Mouse (Mus musculus): ENCODE data around the gene Slc35b2. TPM values are rescaled to one million over a fixed set of nuclear protein-coding genes. Genes with fewer than 3 reads are reported as not detected.

Gene Slc35b2
- polyA plus RNA-seq, 1 experiment from 2014 or later, result 75.8 TPM

DNA sequence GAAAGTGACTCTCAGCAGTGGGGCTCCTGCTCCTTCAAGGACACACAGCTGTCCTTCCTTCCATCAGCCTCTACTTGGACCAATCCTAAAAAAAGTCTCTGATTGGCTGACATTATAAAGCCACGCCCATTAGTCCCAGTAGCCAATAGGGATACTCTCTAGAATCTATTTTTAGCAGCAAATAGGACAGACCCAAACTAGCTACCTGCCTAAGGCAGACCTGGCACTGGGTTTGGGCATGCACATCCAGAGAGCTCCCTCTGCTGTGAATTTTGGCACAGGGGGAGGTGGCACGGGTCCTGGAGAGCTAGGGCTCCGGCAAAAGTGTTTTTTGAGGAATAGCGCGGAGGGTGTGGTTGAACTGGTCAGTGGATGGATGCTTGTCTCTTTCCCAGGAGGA, 37.1 kb upstream of the Slc35b2 start:
- no peak overlapping the region for H3K4me3 ChIP-seq
- ATAC-seq (replicated peaks; ENCODE audit: insufficient number of reproducible peaks, insufficient read depth, low FRiP score, low read depth), result no peak
- no peak overlapping the region for H3K9ac ChIP-seq
- no peak overlapping the region for H3K27ac ChIP-seq
- no peak overlapping the region for H3K4me2 ChIP-seq
- 20% methylated on average over 5 of the region's 5 CpGs for WGBS
- peaks cover 15% of the 10 kb centered on the region for H3K4me1 ChIP-seq (replicated peaks)
- peaks cover 48% of the 10 kb centered on the region for H3K27me3 ChIP-seq
- H3K36me3 ChIP-seq, result no peaks in the 10 kb centered on the region
- H3K9me3 ChIP-seq (replicated peaks), result no peaks in the 10 kb centered on the region

- H3K9me3 ChIP-seq (replicated peaks), result no peaks in the 10 kb centered on the region
- H3K36me3 ChIP-seq, result no peaks in the 10 kb centered on the region
- H3K4me1 ChIP-seq (replicated peaks), result peaks cover 2% of the 10 kb centered on the region; the same call in 1 of the 2 replicates
- no peak overlapping the region for H3K4me3 ChIP-seq
- no peak overlapping the region for H3K27ac ChIP-seq
- H3K4me2 ChIP-seq, result no peak overlapping the region
- WGBS, result 47% methylated on average over 13 of the region's 13 CpGs
- peaks cover 70% of the 10 kb centered on the region for H3K27me3 ChIP-seq
- ATAC-seq (replicated peaks; ENCODE audit: insufficient number of reproducible peaks, insufficient read depth, low FRiP score, low read depth), result no peak
- no peak overlapping the region for H3K9ac ChIP-seq
These were observed 33.3 kb upstream of the Slc35b2 start for GRCm38 (mm10) chr17:45530346-45530782.

DNA sequence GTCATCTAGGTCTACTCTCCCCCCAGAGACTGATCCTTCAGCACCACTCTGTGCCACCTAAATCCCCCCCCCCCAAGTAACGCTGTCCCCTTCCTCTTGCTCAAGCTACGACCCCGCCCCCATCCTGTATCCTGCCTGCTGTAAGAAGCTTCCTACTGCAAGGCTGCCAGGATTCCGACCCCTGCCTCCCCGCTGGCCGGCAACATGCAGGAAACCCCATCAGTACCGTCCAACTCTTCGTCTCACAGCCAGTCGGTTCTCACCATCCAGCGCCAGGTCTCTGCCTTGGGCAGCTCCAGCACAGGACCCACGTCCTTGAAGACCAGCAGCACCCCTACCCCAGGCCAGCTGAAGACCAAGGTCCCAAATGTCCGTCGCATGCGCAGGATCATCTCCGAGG, 30.8 kb upstream of the Slc35b2 start:
- Histone ChIP-seq H3K27me3 (peaks cover 88% of the 10 kb centered on the region), H3K4me2 (no peak overlapping the region), H3K4me3 (no peak overlapping the region), H3K27ac (no peak overlapping the region), H3K9ac (no peak overlapping the region), H3K36me3 (no peaks in the 10 kb centered on the region), H3K4me1 (replicated peaks) (no peaks in the 10 kb centered on the region), H3K9me3 (replicated peaks) (no peaks in the 10 kb centered on the region)
- WGBS, result 44% methylated on average over 15 of the region's 15 CpGs
- ATAC-seq (replicated peaks; ENCODE audit: insufficient number of reproducible peaks, insufficient read depth, low FRiP score, low read depth), result no peak

DNA sequence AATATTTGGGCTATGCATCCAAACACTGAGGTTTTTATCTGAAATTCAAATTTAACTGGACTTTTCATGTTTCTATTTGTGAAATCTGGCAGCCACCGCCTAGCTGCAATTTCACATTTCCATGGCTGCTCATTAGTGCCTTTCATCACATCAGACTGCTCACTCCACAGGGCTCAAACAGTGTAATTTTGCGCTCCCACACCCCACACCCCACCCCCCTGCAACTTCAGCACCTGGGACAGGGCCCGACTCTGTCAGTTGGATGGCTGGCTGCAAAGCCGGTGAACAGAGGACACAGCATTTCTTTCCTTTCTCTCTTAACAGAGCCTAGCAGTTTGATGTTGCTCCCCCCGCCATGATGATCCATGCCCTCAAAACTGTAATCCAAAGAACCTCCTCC, 27.4 kb upstream of the Slc35b2 start:
- no peak overlapping the region for H3K4me3 ChIP-seq
- peaks cover 93% of the 10 kb centered on the region for H3K27me3 ChIP-seq
- no peaks in the 10 kb centered on the region for H3K4me1 ChIP-seq (replicated peaks)
- WGBS, result 12% methylated on average over 5 of the region's 5 CpGs
- H3K27ac ChIP-seq, result no peak overlapping the region
- no peaks in the 10 kb centered on the region for H3K9me3 ChIP-seq (replicated peaks)
- no peak overlapping the region for H3K4me2 ChIP-seq
- H3K36me3 ChIP-seq, result no peaks in the 10 kb centered on the region
- no peak for ATAC-seq (replicated peaks; ENCODE audit: insufficient number of reproducible peaks, insufficient read depth, low FRiP score, low read depth)
- H3K9ac ChIP-seq, result no peak overlapping the region

GRCm38 (mm10) chr17:45538394-45538793, 25.3 kb upstream of the Slc35b2 start:
- peaks cover 95% of the 10 kb centered on the region for H3K27me3 ChIP-seq
- H3K27ac ChIP-seq, result no peak overlapping the region
- H3K4me2 ChIP-seq, result no peak overlapping the region
- no peaks in the 10 kb centered on the region for H3K4me1 ChIP-seq (replicated peaks)
- H3K9me3 ChIP-seq (replicated peaks), result no peaks in the 10 kb centered on the region
- no peaks in the 10 kb centered on the region for H3K36me3 ChIP-seq
- no peak overlapping the region for H3K4me3 ChIP-seq
- H3K9ac ChIP-seq, result no peak overlapping the region
- 47% methylated on average over 4 of the region's 4 CpGs for WGBS
- no peak for ATAC-seq (replicated peaks; ENCODE audit: insufficient number of reproducible peaks, insufficient read depth, low FRiP score, low read depth)

GRCm38 (mm10) chr17:45539664-45540063, 24.0 kb upstream of the Slc35b2 start:
- Histone ChIP-seq H3K4me1 (replicated peaks) (peaks cover 7% of the 10 kb centered on the region), H3K4me3 (no peak overlapping the region), H3K36me3 (no peaks in the 10 kb centered on the region), H3K9me3 (replicated peaks) (no peaks in the 10 kb centered on the region), H3K27ac (no peak overlapping the region), H3K9ac (no peak overlapping the region), H3K4me2 (no peak overlapping the region), H3K27me3 (peaks cover 98% of the 10 kb centered on the region)
- 71% methylated on average over 21 of the region's 21 CpGs for WGBS
- no peak for ATAC-seq (replicated peaks; ENCODE audit: insufficient number of reproducible peaks, insufficient read depth, low FRiP score, low read depth)

DNA sequence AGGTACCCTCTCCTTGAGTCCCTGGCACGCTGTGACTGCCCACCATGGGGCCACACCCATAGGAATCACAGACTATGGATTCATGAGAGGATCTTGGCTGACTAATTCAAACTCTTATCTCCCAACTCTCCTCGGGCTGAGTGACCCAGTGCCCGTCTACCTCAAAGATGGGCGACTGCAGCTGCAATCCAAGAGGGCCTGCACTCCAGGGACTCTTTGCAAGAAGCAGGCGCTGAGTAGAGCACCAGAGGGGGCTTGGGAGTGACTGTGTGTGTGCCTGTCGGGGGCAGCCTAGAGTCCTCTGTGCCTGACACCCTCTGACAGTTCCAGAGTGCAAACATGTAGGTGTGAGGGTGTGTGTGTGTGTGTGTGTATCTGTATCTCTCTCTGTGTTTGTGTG, 21.5 kb upstream of the Slc35b2 start:
- Histone ChIP-seq H3K4me2 (no peak overlapping the region), H3K36me3 (no peaks in the 10 kb centered on the region), H3K4me3 (no peak overlapping the region), H3K27me3 (peaks cover 98% of the 10 kb centered on the region), H3K9me3 (replicated peaks) (no peaks in the 10 kb centered on the region), H3K27ac (no peak overlapping the region), H3K9ac (no peak overlapping the region), H3K4me1 (replicated peaks) (peaks cover 20% of the 10 kb centered on the region)
- WGBS, result 22% methylated on average over 6 of the region's 6 CpGs
- no peak for ATAC-seq (replicated peaks; ENCODE audit: insufficient number of reproducible peaks, insufficient read depth, low FRiP score, low read depth)

DNA sequence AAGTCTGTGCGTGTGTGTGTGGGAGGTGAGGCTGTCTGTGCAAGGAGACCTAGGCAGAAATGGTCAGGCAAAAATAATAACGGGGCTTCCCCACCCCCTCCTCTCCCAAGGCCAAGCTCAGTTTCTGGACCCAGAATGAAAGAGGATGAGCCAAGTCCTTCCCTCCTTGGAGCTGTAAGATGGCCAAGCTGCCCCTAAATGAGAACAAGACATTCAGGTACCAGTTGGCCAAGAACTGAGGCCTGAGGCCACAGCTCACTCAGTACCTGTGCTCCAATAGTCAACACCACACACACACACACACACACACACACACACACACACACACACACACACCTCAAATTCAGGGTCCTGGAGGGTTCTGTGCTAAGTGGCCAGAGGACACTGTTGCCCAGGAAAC, 21.0 kb upstream of the Slc35b2 start:
- 66% methylated on average over 2 of the region's 2 CpGs for WGBS
- peaks cover 98% of the 10 kb centered on the region for H3K27me3 ChIP-seq
- ATAC-seq (replicated peaks; ENCODE audit: insufficient number of reproducible peaks, insufficient read depth, low FRiP score, low read depth), result no peak

GRCm38 (mm10) chr17:45543115-45543514, 20.6 kb upstream of the Slc35b2 start:
- no peak overlapping the region for H3K4me3 ChIP-seq

More for the DNA sequence above, 21.0 kb upstream of the Slc35b2 start:
- H3K27ac ChIP-seq, result no peak overlapping the region
- no peaks in the 10 kb centered on the region for H3K36me3 ChIP-seq
- no peak overlapping the region for H3K4me3 ChIP-seq
- no peak overlapping the region for H3K9ac ChIP-seq
- H3K9me3 ChIP-seq (replicated peaks), result no peaks in the 10 kb centered on the region
- no peak overlapping the region for H3K4me2 ChIP-seq
- peaks cover 20% of the 10 kb centered on the region for H3K4me1 ChIP-seq (replicated peaks)

DNA sequence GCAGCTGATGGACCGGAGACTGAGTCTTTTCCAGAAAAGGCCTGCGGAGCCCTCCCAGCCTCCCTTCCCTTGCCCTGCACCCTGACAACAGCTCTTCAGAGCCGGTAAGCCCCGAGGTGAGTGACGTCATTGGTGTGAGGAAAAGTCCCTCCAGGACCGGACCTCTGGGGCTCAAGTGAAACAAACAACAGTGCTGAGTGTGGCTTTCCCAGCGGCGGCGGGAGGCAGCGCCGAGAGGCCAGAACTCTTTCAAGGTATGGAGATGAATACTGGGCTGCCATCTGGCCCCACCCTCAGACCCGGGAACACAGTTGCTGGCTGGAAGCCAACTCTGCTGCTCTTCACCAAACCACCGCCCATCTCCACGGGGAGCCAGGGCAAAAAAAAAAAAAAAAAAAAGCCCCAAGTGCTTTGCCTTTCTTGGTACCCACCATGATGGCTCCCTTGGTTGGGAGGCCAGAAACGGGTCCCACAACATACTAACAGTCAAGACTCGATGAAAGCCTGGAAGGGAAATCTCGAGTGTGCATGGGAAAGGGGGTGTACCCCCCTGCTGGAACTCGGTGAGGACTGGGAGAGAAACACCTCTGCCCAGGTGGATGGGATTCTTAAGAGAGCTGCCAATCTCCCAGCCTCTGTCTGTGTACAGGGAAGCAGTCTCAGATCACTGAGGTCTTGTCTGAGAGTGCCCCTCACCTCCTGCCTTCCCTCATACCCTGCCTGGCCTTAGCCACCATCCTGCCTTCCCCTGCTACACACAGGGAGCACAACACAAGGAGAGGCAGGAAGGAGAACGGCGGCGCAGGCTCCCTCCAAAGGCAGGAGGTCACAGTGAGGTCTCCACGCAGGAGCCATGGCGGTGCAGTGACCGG, 19.4 kb upstream of the Slc35b2 start:
- H3K27ac ChIP-seq, result no peak overlapping the region
- H3K9ac ChIP-seq, result no peak overlapping the region
- peaks cover 95% of the 10 kb centered on the region for H3K27me3 ChIP-seq
- H3K4me1 ChIP-seq (replicated peaks), result peaks cover 26% of the 10 kb centered on the region
- H3K9me3 ChIP-seq (replicated peaks), result no peaks in the 10 kb centered on the region
- H3K4me2 ChIP-seq, result peak overlapping the region; percentile 65
- H3K4me3 ChIP-seq, result peak overlapping the region; percentile 43
- H3K36me3 ChIP-seq, result no peaks in the 10 kb centered on the region
- WGBS, result 7% methylated on average over 24 of the region's 24 CpGs
- ATAC-seq (replicated peaks; ENCODE audit: insufficient number of reproducible peaks, insufficient read depth, low FRiP score, low read depth), result no peak

More at GRCm38 (mm10) chr17:45543115-45543514, 20.6 kb upstream of the Slc35b2 start:
- Histone ChIP-seq H3K27me3 (peaks cover 98% of the 10 kb centered on the region), H3K27ac (no peak overlapping the region), H3K4me2 (no peak overlapping the region), H3K36me3 (no peaks in the 10 kb centered on the region), H3K9me3 (replicated peaks) (no peaks in the 10 kb centered on the region), H3K4me1 (replicated peaks) (peaks cover 20% of the 10 kb centered on the region), H3K9ac (no peak overlapping the region)
- 48% methylated on average over 1 of the region's 1 CpGs for whole genome bisulfite sequencing
- no peak for ATAC-seq (replicated peaks; ENCODE audit: insufficient number of reproducible peaks, insufficient read depth, low FRiP score, low read depth)

GRCm38 (mm10) chr17:45544873-45545277, 18.8 kb upstream of the Slc35b2 start:
- Histone ChIP-seq H3K36me3 (no peaks in the 10 kb centered on the region), H3K27me3 (peaks cover 92% of the 10 kb centered on the region), H3K9me3 (replicated peaks) (no peaks in the 10 kb centered on the region), H3K4me3 (peak overlapping the region; percentile 43), H3K9ac (no peak overlapping the region), H3K4me1 (replicated peaks) (peaks cover 33% of the 10 kb centered on the region), H3K4me2 (peak overlapping the region; percentile 65), H3K27ac (no peak overlapping the region)
- no peak for ATAC-seq (replicated peaks; ENCODE audit: insufficient number of reproducible peaks, insufficient read depth, low FRiP score, low read depth)
- WGBS, result 3% methylated on average over 46 of the region's 46 CpGs

All from heart, embryonic 15.5 days (tissue).